Mouse (Mus musculus) left cerebral cortex, adult 11 months (tissue): Measurements from ENCODE around the gene Irak3.
"Not testable (repeated sequence)": the region's sequence is repeated elsewhere in the genome, so short reads cannot be mapped to it uniquely, and the experiment has no call there.

Experiments
- DNase-seq: peaks from one replicate; pipeline ENCODE4 v3.0.0; 2022; ENCODE audit warnings: low spot score

Gene Irak3

GRCm38 (mm10) chr10:120201961-120202402 lies at the start of gene Irak3:
Gene Irak3, minus strand, starts transcription at chr10:120202130.
- no peak for DNase-seq

- DNase-seq: no peak
Measured at GRCm38 (mm10) chr10:120250911-120251683, 49.2 kb upstream of the Irak3 start.

- DNase-seq: peak; percentile 28
Measured at GRCm38 (mm10) chr10:120246994-120247750, 45.2 kb upstream of the Irak3 start.

DNA sequence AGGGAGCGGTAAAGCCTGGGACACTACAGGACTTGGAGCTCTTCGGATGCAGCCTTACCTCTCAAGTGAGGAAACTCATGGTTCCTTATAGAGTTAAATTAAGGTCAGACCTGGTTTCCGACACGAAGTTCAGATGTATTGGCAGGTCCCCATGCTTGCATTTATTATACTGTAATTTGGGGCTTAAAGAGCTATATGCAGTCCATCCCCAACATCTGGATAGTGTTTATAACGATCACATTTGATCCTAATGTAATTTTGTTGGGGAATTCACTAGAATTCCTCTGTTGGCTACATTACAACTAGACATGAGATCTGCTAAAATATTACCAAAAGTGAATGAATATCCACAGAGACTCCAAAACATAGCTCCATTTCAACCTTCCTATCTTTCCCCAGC lies 43.8 kb upstream of the Irak3 start:
- DNase-seq: no peak

GRCm38 (mm10) chr10:120242421-120242820 lies 40.5 kb upstream of the Irak3 start:
- DNase-seq: no peak

GRCm38 (mm10) chr10:120239476-120239875 lies 37.5 kb upstream of the Irak3 start:
- no peak for DNase-seq

GRCm38 (mm10) chr10:120238241-120238640 lies 36.3 kb upstream of the Irak3 start:
- DNase-seq: no peak

GRCm38 (mm10) chr10:120236855-120237254 lies 34.9 kb upstream of the Irak3 start:
- DNase-seq: no peak

- DNase-seq: no peak
Measured at GRCm38 (mm10) chr10:120233655-120234367, 31.9 kb upstream of the Irak3 start.

- no peak for DNase-seq
Measured at GRCm38 (mm10) chr10:120231718-120232117, 29.8 kb upstream of the Irak3 start.

DNA sequence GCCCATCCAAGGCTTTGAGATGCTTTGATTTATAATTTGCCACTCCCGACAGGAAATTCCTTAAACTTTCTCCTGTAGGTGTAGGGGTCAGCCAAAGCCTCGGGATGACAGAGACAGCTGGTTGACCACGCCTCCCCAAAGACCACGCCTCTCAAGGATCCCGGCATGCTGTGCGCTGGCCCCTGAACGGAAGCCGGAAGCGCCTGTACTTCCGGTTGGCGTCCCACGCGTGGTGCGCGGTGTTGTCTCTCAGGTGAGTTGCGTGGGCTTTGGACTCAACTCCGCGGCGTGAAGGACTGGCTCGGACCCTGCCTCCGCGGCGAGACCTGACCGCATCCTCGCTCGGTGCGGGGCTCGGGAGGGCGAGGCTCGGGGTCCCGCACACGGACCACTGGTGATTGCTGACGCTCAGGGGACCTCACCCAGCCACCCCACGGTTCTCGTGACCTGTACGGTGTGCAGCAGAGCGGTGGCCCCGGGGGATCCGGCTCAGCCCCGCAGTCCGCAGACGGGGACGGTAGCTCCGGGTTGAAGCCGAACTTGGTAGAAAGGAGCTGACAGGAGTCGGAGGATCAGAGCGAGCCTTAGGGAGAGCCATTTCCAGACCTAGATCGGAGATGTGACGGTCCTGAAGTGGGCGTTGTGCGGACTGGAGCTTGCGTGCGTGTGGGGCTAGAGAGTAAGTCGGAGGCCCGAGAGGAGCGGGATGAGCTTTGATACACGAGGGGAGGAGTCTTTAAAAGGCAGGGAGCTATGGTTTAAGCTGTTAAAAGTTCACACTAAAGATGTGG lies 25.1 kb upstream of the Irak3 start, which contains the start of gene Llph:
Llph (plus strand) TSS at position 200 of the 791 bp plus-strand sequence.
- DNase-seq: peak; percentile 74

DNA sequence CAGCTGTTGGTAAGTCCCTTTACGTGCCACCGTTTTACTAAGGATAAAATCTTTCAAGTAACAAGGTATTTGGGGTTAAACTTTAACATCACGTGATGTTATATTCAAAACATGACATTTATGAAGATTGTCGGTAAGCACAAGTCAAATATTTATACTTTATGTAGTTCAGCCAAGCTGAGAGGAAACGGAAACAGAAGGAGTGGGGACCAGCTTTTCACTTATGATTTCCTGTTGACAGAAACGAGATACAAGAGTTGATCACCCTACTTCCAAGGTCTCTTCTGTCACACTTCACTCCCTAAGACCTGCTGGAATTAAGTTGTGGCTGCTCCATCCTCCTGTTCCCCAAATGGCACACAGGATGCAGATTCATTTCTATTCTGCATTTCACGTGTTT lies 18.8 kb upstream of the Irak3 start:
- no peak for DNase-seq

GRCm38 (mm10) chr10:120219578-120220359 lies 17.8 kb upstream of the Irak3 start:
- DNase-seq: no peak

GRCm38 (mm10) chr10:120218996-120219395 lies 17.1 kb upstream of the Irak3 start:
- no peak for DNase-seq

GRCm38 (mm10) chr10:120217099-120217498 lies 15.2 kb upstream of the Irak3 start:
- not testable (repeated sequence) for DNase-seq

DNA sequence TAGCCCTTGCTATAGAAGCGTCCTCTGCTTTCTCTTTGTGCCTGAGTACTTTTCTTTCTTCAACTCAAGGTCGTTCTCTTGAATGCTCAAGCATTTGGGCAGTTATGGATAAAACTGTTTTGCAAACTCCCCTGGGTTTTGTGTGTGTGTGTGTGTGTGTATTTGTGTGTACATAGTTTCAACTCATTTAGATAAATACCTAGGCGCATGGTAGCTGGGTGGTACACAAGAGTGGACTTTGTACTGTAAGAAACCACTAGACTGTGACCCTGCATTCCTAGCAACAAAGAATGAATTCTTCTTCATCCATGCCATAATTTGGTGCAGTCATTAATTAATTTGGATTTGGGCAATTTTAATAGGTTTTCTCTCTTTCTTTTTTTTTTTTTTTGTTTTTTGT lies 8.2 kb upstream of the Irak3 start:
- DNase-seq: no peak

GRCm38 (mm10) chr10:120209539-120209925 lies 7.6 kb upstream of the Irak3 start:
- DNase-seq: no peak

GRCm38 (mm10) chr10:120208575-120209538 lies 6.9 kb upstream of the Irak3 start:
- peak; percentile 76 for DNase-seq

GRCm38 (mm10) chr10:120208015-120208414 lies 6.1 kb upstream of the Irak3 start:
- no peak for DNase-seq
